Mouse (Mus musculus): ENCODE data around the gene Tmc8. TPM values are rescaled to one million over a fixed set of nuclear protein-coding genes. Genes with fewer than 3 reads are reported as not detected.
"Not testable (repeated sequence)": the region's sequence is repeated elsewhere in the genome, so short reads cannot be mapped to it uniquely, and the experiment has no call there.

Gene Tmc8
- total and polyA plus RNA-seq, 3 experiments, result 2.3 to 12.3 (median 3.1) TPM

DNA sequence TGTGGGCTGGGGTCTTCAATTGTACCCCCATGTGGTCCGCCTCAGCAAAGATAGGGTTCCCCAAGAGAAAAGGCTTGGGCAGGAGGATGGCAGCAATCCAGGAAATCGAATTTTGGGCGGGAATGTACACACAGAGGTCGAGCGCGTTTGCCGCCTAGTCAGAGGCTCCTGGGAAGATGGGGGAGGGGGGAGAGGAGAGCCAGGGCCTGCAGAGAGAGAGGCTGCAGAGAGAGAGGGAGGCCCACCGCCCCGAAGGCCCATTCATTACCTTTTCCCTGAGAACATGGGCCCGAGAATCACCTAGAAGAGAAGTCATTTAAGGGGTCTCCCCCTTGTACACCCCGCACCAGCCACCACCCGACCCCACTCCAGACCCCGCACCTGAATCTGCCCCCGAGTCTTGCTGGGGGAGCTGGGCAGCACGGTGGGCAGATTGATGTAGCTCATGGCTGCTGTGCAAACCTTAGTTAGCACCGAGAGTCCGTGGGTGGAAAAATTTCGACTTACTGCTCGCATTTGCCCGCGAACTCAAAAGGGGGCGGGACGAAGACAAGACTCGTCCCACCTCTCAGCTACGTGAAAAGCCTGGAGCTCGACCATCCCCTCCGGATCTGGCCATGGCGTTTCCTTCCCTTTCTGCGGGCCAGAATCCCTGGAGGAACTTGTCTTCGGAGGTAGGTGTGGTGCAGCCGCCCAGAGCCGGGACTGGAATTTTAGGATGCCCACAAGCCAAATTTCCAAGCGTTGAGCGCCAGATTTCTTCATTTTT is 43.6 kb downstream of the Tmc8 start, which contains the start of the genes Afmid and Tk1:
TSS of gene Afmid (plus strand) at position 592 of the 769 bp plus-strand sequence.
TSS of gene Tk1 (minus strand) at position 760 of the 769 bp plus-strand sequence.
- peak; percentile 77 for DNase-seq

DNA sequence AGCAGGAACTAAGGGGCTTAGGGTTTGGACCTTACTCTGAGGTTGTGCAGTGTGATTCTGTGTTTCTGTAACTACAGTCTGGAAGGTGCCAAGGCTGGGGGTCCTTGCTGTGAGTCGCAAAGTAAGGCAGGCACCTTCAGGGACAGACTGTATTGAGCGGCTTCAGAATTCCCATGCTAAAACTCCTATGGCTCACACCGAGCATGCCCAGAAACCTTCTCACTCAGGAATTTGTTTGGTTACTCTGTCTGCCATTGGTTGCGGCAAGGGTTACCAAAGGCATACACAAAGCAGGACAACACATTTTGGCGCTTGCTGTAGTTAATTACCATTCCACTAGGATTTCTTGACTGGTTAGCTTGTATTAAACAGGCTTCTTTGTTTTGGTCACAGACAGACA is 44.3 kb downstream of the Tmc8 start:
- DNase-seq, result peak; percentile 37

DNA sequence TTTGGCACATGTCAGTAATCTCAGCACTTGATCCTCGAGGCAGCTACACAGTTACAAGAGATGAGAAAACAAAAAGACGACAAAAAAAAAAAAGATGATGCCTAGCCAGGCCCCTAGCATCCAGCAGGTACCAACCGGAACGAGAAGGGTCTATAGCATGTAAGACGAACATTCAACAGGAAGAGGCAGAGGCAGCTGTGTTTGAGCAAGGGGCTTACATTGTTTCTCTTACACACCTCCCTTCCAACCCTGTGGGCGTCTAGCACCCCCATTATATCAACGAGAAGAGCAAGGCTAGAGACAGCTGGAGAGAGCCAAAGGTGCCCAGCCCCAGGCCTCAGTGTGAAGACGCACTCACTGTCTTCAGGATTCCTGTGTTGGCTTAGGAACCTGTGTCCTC is 45.0 kb downstream of the Tmc8 start:
- no peak for DNase-seq

DNA sequence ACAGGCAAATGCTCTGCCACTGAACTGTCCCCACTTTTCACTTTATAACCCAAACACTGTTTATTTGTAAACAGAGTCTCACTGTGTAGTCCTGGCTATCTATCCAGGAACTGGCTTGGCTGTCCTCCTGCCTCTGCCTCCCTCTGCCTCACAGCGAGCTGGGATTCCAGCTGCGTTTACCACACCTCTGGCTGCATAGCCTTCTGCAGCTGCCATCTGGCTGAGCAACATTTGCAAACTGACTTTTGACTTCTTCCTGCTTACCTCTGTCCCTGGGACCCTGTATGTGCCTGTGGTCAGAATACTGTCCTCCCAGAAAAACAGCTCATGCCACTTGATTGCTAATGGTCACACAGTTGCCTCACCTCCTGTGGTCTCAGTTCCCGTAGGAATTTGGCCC is 45.5 kb downstream of the Tmc8 start:
- DNase-seq, result no peak

DNA sequence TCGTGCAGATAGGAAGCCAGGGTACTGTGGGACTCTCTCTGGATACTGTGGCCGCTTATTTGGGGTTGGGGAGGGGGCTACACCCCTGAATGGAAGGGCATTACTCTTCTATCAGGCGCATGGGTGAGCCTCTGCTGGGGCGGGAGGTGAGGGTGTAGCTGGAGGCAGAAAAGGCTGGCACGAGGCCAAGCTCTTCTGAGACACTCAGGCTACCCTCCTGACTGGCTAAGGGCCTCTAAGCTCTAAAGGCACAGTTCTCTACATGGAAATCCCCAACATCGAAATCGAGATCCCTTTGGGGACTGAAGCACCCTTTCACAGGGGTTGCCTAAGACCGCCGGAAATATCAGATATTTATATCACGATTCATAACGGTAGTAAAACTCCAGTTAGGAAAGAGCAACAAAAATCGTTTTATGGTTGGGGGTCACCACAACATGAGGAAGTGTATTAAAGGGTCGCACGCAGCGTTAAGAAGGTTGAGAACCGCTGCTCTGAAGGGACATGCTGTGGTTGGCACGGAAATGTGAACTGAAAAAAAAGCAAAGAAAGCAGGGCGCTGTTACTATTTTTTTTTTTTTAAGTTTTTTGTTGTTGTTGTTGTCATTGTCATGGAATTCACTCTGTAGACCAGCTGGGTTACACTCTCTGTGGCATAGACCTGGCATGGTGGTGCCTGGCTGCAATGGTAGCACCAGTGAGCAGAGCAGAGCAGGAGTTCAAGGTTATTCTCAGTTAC is 46.4 kb downstream of the Tmc8 start:
- peak; percentile 37 for DNase-seq

DNA sequence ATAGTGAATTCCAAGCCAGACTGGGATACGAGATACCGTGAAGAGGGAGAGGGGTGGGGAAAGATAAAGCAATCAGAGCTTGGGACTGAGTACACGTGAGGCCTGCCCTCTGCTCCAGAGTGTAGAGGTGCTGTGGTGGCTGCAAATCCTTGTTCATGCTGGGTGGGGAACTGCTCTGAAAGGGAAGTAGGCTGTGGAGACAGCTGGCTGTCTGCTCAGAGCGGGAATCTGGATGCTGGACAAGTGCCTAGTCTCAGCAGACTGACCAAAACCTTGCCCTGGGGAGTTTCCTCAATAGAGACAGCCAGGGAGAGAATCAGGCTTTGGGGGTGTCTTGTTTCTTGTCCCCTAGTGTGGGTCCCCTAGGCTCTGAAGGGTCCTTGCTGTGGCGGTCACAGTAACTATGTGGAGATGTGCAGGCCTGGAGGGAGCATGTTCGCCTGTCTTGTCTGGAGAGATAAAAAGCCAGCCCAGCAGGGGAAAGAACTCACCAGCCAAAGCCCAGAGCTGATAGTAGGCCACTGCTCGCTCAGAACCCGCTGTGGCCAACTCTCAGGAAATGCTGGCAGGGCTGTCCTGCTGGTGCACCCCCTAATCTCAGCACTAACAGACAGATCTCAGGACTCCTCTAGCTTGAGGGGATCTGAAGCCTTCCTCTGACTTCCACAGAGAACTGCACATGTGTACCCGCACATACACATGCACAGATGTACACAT is 47.2 kb downstream of the Tmc8 start:
- peak; percentile 50 for DNase-seq

DNA sequence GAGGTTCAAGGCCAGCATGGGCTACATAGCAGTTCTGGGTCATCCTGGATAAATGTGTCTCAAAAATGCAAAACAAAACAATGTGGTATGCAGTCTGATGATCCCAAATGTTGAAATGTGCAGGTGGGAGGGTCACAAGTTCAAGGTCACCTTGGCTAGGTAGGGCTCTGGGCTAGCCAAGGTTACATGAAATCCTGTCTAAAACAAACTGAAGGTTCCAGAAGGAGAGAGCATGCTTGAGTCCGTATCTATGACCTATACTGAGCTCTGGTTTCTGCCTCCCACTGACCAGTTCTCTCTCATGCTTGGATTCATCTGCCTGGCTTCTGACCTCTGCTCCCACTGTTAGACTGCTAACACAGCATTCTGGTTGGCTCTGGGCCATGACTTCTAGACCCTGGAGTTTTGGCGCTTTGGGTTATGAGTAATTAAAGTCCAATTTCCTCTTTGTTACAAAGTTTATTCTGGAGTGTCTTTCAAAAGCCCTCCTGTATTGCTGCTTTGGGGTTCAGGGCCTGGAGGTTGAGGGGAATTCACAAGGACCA is 47.9 kb downstream of the Tmc8 start:
- peak; percentile 44 for DNase-seq

DNA sequence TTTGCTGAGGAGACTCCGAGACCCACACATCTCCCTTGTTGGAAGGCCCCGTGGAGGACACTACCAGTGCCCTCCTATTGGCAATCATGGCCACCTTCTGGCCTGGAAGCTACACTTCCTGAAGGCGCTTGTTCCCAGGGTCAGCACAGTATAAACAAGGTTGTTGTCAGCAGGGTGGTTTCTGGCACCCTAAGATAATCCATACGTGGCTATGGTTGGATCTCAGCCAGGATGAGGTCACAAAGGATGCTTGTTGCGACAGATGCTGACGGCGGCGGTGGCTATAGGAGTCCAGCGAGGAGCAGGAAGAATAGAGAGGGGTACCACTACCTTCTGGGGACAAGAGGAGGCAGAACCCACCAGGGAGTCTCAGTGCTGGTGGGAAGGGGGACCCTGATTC is 48.5 kb downstream of the Tmc8 start:
- DNase-seq, result no peak

DNA sequence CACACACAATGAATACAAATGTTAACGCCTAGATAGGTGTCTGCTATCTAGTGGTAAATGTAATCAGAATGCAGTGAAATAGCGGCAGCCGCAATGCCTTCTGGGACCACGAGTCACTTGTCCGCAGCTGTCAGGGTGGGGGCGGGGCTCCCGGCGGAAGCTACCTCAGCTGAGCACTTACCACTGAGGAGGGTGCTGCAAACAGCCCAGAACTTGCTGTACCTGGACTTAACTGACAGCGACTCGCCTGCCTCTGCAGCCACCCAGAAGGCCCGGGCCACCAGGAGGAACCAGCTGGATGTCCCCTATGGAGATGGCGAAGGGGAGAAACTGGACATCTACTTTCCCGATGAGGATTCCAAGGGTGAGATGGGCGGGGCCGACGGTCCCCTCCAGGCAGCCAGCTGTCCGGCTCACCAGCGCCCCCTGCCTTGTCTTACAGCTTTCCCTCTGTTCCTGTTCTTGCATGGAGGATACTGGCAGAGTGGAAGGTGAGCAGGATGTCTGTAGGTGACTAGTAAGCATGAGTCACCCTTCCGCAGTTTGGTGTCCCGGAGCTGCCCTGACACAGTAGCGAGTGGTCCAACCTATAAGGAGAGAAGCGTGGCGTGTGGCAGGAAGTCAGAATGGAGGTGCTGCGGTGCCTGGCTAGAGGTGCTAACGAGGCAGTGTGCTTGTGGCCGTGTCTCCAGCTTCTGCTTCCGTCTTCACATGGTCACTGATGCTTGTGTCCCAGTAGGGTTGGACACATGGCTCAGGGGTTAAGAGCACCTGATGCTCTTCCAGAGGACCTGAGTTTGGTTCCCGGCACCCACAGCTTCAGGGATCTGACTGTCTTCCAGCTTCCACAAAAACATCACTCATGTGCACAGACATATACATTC is 50.5 kb downstream of the Tmc8 start:
- peak; percentile 65 for DNase-seq

DNA sequence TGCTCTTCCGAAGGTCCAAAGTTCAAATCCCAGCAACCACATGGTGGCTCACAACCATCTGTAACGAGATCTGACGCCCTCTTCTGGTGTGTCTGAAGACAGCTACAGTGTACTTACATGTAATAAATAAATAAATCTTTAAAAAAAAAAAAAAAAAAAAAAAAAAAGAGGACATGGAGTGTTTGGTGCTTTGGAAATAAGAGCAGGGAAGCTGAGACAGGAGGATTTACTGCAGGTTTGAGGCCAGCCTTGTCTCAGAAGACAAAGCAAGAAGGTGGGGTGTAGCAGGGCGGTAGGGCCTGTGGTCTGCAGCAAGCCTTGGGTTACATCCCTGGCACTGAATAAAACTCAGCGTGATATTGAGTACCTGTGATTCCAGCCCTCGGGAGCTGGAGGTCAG is 51.6 kb downstream of the Tmc8 start:
- not testable (repeated sequence) for DNase-seq

DNA sequence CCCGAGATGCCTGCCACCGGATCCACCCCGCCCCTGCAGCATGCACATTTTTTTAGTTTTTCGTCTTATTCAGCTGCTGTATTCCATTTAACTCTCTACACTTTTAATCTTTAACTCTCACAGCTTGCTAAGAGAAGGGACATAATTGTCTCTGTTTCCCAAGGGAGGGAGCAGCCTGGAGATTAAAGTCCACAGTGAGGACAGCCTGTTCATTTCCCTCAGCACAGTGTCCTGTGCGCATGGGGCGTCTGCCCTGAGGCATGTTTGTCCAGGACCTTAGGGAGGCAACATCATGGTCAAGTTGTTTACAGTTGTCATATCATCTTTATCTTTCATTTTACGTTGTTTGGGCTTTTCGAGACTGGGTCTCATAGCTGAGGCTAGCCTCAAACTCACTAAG is 52.2 kb downstream of the Tmc8 start:
- DNase-seq, result no peak

DNA sequence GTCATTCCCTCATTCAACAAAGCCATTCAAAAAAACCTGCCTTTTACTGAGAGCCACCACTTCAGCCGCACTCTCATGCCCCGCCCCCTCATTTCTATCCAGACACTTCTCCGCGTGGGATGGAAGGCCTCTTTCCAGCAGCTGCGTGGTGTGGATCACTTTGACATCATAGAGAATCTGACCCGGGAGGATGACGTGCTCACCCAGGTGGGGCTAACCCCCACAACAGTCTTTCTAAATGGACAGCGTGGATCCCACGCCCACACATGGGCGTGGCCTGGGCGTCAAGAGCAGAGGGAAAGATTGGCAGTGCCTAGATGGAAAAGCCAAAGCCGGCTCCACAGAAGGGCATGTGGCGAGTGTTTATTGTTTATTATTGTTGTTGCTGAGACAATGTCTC is 54.4 kb downstream of the Tmc8 start:
- peak; percentile 43 for DNase-seq

DNA sequence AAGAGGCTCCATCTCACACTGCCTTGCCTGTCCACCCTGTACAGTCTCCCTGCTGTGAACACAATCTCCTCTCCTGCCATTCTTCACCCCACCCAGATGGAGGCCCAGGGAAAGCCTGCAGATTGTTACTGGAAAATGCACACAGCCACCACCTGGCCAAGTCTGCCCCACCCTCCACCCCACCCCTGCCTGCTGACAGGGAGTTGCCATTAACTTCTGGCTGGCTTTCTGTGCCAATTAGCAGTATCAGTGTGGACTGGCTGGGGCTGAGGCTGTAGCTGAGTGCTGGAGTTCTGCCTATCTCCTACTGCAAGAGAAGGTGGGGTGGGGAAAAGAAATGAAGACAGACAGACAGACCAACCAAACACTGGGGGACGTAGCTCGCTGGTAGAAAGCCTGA is 56.7 kb downstream of the Tmc8 start:
- DNase-seq, result no peak

DNA sequence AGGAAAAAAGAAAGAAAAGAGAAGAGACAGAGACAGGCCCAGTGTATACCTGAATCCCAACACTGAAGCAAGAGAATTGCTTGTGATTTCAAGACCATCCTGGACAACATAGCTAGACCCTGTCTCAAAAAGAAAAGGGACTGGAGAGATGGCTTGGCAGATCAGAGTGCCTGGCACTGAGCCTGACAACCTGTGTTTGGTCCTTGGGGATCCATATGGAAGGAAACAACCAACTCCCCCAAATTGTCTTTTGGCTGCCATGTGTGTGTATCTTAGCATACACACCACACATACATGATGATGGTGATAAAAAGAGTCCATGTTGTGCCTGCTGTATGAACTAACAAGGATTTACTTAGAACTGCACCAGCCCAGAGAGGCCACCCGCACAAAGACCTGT is 57.1 kb downstream of the Tmc8 start:
- no peak for DNase-seq

DNA sequence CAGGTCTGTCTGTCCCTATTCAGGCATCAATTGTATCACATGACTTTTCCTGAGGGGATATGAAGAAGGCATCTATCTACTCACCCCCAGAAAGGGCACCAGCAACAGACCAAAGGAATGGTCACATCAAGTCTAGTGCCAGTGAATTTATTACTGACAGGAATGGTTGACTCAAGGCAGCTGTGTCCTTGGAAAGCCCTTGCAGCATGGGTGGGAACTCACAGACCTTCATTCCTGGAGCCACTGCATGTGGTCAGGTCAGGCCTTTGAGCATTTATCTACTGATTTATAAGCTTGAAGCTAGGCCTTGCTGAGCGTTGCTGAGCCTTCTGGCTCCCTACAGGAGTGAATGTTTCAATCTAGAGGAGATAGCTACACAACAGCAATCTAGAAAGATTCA is 59.0 kb downstream of the Tmc8 start:
- DNase-seq, result peak; percentile 74

Other genes with a start within 250 kb of the Tmc8 start
- gene Tnrc6c, start 127.8 kb upstream of the Tmc8 start, total RNA-seq (2021), result 10 to 100 TPM; 21.1 to 24.6 TPM
- gene Tnrc6c, start 127.8 kb upstream of the Tmc8 start, polyA plus RNA-seq (2012; rRNA removed), result 17.0 and 17.1 TPM in 2 replicates
- 10 to 100 TPM; 22.3 to 28.5 TPM for gene Tmc6, start 122 bp downstream of the Tmc8 start, total RNA-seq (2021)
- 45.1 and 47.7 TPM in 2 replicates for gene Tmc6, start 122 bp downstream of the Tmc8 start, polyA plus RNA-seq (2012; rRNA removed)
- gene 6030468B19Rik, start 15.6 kb downstream of the Tmc8 start, total RNA-seq (2021), result not detected
- gene 6030468B19Rik, start 15.6 kb downstream of the Tmc8 start, polyA plus RNA-seq (2012; rRNA removed), result not detected in 2 replicates
- gene Gm20708, start 27.6 kb downstream of the Tmc8 start, total RNA-seq (2021), result 1 to 10 TPM in 1 of 2 experiments, under 1 TPM in 1; 0.59 to 1.0 TPM
- 0.08 TPM in 1 of 2 replicates, not detected in the other for gene Gm20708, start 27.6 kb downstream of the Tmc8 start, polyA plus RNA-seq (2012; rRNA removed)
- gene Syngr2, start 27.6 kb downstream of the Tmc8 start, total RNA-seq (2021), result 10 to 100 TPM; 77.3 to 95.7 TPM
- gene Syngr2, start 27.6 kb downstream of the Tmc8 start, polyA plus RNA-seq (2012; rRNA removed), result 171 and 220 TPM in 2 replicates
- gene Afmid, start 43.8 kb downstream of the Tmc8 start, total RNA-seq (2021), result 1 to 10 TPM; 5.5 to 6.8 TPM
- gene Afmid, start 43.8 kb downstream of the Tmc8 start, polyA plus RNA-seq (2012; rRNA removed), result 9.3 and 9.6 TPM in 2 replicates
- gene Tk1, start 44.0 kb downstream of the Tmc8 start, total RNA-seq (2021), result 1 to 10 TPM; 2.2 to 3.1 TPM
- gene Tk1, start 44.0 kb downstream of the Tmc8 start, polyA plus RNA-seq (2012; rRNA removed), result 8.6 and 10.2 TPM in 2 replicates
- gene Birc5, start 67.2 kb downstream of the Tmc8 start, total RNA-seq (2021), result 1 to 10 TPM; 1.1 to 2.8 TPM
- gene Birc5, start 67.2 kb downstream of the Tmc8 start, polyA plus RNA-seq (2012; rRNA removed), result 2.1 and 2.6 TPM in 2 replicates
- not detected for gene Tmem235, start 78.7 kb downstream of the Tmc8 start, total RNA-seq (2021)
- not detected in 2 replicates for gene Tmem235, start 78.7 kb downstream of the Tmc8 start, polyA plus RNA-seq (2012; rRNA removed)
- 1 to 10 TPM; 8.4 to 9.5 TPM for gene Tha1, start 91.4 kb downstream of the Tmc8 start, total RNA-seq (2021)
- 40.3 and 49.3 TPM in 2 replicates for gene Tha1, start 91.4 kb downstream of the Tmc8 start, polyA plus RNA-seq (2012; rRNA removed)
- gene Socs3, start 188.0 kb downstream of the Tmc8 start, total RNA-seq (2021), result 1 to 10 TPM; 3.2 to 6.9 TPM
- gene Socs3, start 188.0 kb downstream of the Tmc8 start, polyA plus RNA-seq (2012; rRNA removed), result 14.1 and 14.8 TPM in 2 replicates
- 10 to 100 TPM; 53.9 to 54.5 TPM for gene Pgs1, start 204.2 kb downstream of the Tmc8 start, total RNA-seq (2021)
- gene Pgs1, start 204.2 kb downstream of the Tmc8 start, polyA plus RNA-seq (2012; rRNA removed), result 99.4 and 165 TPM in 2 replicates

All from adrenal gland, adult 2 months (tissue).